Mouse (Mus musculus) granulocyte monocyte progenitor cell, adult 5-6 weeks (primary cell): ENCODE results near the gene Slc8a1. TPM values are rescaled to one million over a fixed set of nuclear protein-coding genes. Genes with fewer than 3 reads are reported as not detected.

ENCODE experiments used
- ATAC-seq: replicated peaks from 2 replicates; pipeline ENCODE4 v1.8.0; 2016; ENCODE audit warnings: mild to moderate bottlenecking, moderate TSS enrichment, inconsistent platforms; ENCODE audit not compliant: poor library complexity, severe bottlenecking
- total RNA-seq, 2 experiments: library from RNA; stranded (forward) in 1 of 2; stranded (reverse) in 1 of 2; fragments of 200-712, 200-1000 nt in 1 of 2; fragments of >200 nt in 1 of 2; fragmentation: Nextera tagmentation in 1 of 2; gene quantifications; 2 replicates each; pipeline ENCODE4 v1.2.3; 2014 to 2017

Slc8a1 gene
- total RNA-seq, 2 experiments from 2014 or later = 6.2 to 6.3 TPM

DNA sequence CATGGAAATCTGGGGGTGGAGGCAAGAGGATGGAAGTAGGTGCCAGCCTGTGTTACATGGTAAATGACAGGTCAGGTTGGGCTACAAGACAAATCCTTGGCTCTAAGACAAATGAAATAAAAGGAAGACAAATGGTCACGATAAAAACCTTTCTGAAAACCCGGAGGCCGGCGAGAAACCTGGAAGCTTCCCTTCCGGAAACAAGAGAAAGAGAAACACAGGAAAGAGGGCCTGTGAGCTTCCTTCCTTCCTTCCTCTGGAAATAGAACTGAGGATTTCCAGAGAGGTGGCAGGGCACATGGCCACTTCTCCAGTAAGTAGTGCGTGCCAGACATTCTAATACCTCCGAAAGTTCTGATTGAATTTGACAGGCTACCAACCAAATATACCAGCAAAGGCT, 282.2 kb downstream of the Slc8a1 start:
- no peak for ATAC-seq

GRCm38 (mm10) chr17:81455269-81455668, 282.9 kb downstream of the Slc8a1 start:
- ATAC-seq = no peak

DNA sequence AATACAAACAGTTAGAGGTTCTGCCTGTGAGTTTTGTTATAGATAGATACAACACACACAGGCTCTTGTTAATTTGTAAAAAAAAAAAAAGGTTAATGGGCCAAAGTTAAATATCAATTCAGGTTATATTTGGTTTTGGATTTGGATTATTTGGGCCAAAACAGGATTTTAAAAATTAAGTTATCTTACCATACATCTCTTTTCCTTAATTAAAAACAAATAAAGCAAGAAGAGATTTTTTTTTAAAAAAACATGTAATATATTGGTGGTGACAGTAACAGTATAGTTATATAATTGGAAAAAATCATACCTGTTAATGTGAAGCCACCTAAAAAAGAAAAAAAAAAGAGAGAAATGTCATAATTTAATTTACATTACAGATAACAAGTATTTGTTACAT, 296.7 kb downstream of the Slc8a1 start, which contains the start of gene Gm11096:
Gm11096 (plus strand) TSS at position 301 of the 400 bp plus-strand sequence.
- no peak for ATAC-seq

- ATAC-seq = no peak
Observed at GRCm38 (mm10) chr17:81433148-81433547, 305.0 kb downstream of the Slc8a1 start.

GRCm38 (mm10) chr17:81432733-81433132, 305.4 kb downstream of the Slc8a1 start:
- peak; percentile 25; the same call in 1 of the 2 replicates for ATAC-seq

GRCm38 (mm10) chr17:81427245-81427644, 310.9 kb downstream of the Slc8a1 start:
- ATAC-seq = no peak

GRCm38 (mm10) chr17:81424256-81424912, 313.8 kb downstream of the Slc8a1 start:
- ATAC-seq = peak; percentile 95

DNA sequence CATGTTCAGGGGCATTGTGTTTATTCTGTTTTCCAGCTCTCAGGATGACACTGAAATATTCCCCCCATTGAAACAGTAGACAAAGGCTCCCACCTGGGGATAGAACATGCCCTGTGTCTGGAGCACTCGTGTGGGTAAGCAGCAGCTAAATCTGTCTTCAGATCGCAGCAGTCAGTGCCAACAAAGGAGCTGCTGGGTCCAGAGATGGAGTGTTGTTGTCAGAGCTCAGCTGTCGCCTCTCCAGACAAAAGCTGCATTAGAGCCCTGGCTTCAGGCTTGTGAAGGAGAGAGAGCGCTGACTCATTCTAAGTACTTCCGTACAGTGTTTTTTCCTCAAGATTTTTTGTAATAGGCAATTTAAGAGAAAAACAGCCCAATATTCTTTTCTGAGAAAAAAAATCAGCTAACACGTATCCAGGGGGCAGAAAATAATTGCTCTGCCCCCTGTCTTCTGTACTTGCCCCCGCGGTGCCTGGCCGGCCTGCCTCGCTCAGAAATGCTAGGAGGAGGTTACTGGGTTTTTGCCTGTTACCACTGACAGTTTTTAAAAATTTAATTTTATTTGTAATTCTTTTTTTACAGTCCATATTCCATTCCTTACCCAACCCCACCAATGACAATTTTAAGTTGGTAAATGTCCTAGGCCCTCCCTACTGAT, 318.2 kb downstream of the Slc8a1 start:
- ATAC-seq = no peak

DNA sequence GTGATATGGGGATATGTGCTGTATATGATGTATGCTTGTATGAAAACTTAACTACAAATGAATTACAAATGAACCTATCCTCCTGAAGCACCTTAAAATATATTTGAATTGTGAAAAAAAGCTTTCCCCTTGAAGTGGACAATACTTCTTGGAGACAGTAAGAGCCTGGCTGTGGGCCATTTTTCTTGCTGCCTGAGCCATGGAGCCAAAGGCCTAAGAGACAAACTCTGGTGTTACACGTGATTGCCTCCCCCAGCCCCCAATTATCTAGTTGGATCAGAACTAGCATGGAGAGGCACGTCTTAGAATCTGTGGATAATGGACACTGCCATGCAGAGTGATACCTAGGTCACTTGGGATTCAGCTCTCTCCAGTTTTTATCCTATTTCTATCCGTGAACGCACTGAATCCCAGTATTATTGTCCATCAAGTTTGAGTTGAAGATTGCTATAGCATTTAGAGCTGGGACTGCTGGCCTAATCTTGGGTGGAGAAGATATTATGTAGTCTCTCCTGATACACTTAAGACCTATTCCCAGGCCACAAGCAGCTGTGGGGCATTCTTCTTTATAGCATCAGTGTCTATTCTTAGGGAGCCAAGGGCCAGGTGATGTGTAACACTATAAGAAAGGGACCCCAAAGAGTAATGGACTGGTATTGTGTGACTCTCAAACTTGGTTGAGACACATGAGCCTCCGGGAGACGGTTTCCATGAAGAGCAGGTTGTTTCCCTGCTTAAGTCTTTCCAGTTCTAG, 321.6 kb downstream of the Slc8a1 start:
- ATAC-seq = no peak

DNA sequence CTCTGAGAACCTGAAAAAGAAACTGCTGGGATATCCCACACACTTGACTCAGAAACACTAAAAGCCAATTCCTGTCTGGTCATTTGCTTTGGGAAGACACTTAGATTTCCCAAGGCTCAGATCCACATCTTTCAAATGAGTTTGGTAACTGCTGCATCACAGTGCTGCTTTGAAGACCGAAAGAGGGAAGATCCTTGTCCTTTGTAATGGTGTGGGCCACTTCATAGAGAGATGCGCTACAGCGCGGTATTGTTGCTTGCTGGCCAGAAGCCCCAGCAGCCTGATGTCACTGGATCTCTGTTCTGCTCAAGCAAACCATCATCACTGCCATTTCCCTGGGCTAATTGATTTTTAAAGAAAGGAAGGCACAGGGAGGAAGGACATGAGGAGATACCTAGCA, 325.4 kb downstream of the Slc8a1 start:
- ATAC-seq = no peak

DNA sequence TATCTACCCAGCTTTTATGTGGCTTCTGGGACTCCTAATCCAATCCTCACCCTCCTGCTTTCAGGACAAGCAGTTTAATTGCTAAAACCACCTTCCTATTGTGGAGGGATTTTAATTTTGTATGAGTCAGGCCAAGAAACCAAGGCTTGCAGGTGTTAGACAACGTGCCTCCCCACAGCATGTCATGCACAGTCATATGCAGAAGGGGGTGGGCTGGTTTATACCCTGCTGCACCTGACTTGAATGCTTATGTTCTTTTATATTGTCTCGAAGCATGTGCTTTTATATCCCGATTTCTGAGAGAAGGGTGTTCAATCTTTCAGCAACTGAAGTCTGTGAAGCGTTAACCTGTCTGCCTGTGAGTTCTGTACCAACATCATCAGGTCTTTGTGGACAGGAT, 334.0 kb downstream of the Slc8a1 start:
- ATAC-seq = no peak

- no peak for ATAC-seq
Observed at GRCm38 (mm10) chr17:81403121-81403520, 335.1 kb downstream of the Slc8a1 start.

- ATAC-seq = no peak
Observed at GRCm38 (mm10) chr17:81402636-81403035, 335.5 kb downstream of the Slc8a1 start.

GRCm38 (mm10) chr17:81400377-81400776, 337.8 kb downstream of the Slc8a1 start:
- no peak for ATAC-seq

GRCm38 (mm10) chr17:81397434-81397833, 340.7 kb downstream of the Slc8a1 start:
- ATAC-seq = no peak

GRCm38 (mm10) chr17:81394124-81394523, 344.1 kb downstream of the Slc8a1 start:
- ATAC-seq = no peak

DNA sequence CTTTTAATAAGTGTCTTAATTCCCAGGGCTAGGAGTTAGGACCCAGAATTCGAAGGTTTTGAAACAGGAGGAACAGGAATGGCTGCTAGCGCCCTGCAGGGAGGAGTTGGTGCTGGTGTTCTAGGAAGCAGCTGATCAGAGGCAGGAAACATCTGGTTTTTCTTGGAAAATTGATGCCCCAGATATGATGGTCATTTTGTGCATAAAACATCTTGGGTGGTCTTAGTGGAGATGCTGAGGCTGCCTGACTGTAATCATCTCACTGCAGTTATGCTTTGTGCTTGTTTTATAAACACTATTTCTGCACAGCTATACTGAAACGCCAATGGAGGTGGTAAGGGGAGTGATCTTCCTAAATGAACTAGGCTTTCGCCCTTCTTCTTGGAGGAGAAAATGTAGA, 345.1 kb downstream of the Slc8a1 start:
- ATAC-seq = no peak

GRCm38 (mm10) chr17:81391478-81391877, 346.7 kb downstream of the Slc8a1 start:
- no peak for ATAC-seq

GRCm38 (mm10) chr17:81390790-81391189, 347.4 kb downstream of the Slc8a1 start:
- no peak for ATAC-seq

DNA sequence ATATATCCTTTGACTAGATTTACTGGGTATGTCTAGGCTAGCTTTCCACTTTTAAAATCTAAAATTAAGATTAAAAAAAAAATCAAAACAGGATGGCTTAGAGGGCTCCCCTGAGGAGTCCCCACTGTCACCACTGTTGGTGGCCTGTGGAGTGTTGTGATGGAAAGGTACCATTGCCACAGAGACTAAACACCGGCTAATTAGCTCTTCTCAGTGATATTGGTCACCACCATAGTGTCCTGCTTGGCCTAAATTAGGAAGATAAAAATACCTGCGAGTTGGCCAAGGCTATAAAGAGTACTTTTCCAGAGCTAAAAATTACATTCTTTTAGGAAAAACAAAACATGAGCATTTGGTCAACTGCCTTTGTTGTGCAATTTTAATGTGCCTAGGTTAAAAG, 352.1 kb downstream of the Slc8a1 start:
- no peak for ATAC-seq

GRCm38 (mm10) chr17:81385476-81385875, 352.7 kb downstream of the Slc8a1 start:
- ATAC-seq = no peak
